Mouse (Mus musculus): Measurements from ENCODE around the gene Mgst1. TPM values are rescaled to one million over a fixed set of nuclear protein-coding genes. Genes with fewer than 3 reads are reported as not detected.

Mgst1 gene
- polyA plus RNA-seq, 2 experiments = 111 to 292 TPM

- no peak for DNase-seq (ENCODE audit: low read depth in 3 of 3, low spot score in 3 of 3)
- ATAC-seq (ENCODE audit: insufficient read depth) = no peak
- Histone ChIP-seq H3K9ac (replicated peaks) (no peak overlapping the region), H3K27me3 (ENCODE audit: control insufficient read depth, insufficient read depth, low read length) (no peaks in the 10 kb centered on the region), H3K27ac (no peak overlapping the region), H3K9me3 (ENCODE audit: control insufficient read depth, low read length) (no peaks in the 10 kb centered on the region), H3K36me3 (replicated peaks; ENCODE audit: control insufficient read depth, insufficient read depth, low read depth) (no peaks in the 10 kb centered on the region), H3K4me2 (ENCODE audit: low read depth) (no peak overlapping the region), H3K4me3 (ENCODE audit: insufficient read depth in 1 of 2, low read depth in 2 of 2, low read length in 2 of 2) (no peak overlapping the region), H3K4me1 (replicated peaks; ENCODE audit: control insufficient read depth in 2 of 2, insufficient read depth in 2 of 2, low read length in 1 of 2) (no peaks in the 10 kb centered on the region)
- 60% methylated on average over 7 of the region's 7 CpGs for WGBS (ENCODE audit: insufficient replicate concordance)
- TF ChIP-seq EP300 (IDR thresholded peaks at IDR 0.05; ENCODE audit: low read depth) (no peak), CTCF (IDR thresholded peaks at IDR 0.05; ENCODE audit: low read depth) (no peak)
Measured at GRCm38 (mm10) chr6:138102940-138103339, 37.2 kb upstream of the Mgst1 start.

GRCm38 (mm10) chr6:138104559-138104958, 35.6 kb upstream of the Mgst1 start:
- no peaks in the 10 kb centered on the region for H3K27me3 ChIP-seq (ENCODE audit: control insufficient read depth, insufficient read depth, low read length)
- TF ChIP-seq EP300 (IDR thresholded peaks at IDR 0.05; ENCODE audit: low read depth) = no peak
- TF ChIP-seq CTCF (IDR thresholded peaks at IDR 0.05; ENCODE audit: low read depth) = no peak
- DNase-seq (ENCODE audit: low read depth in 3 of 3, low spot score in 3 of 3) (no peak), ATAC-seq (ENCODE audit: insufficient read depth) (no peak)
- H3K36me3 ChIP-seq (replicated peaks; ENCODE audit: control insufficient read depth, insufficient read depth, low read depth) = no peaks in the 10 kb centered on the region
- no peaks in the 10 kb centered on the region for H3K9me3 ChIP-seq (ENCODE audit: control insufficient read depth, low read length)
- H3K9ac ChIP-seq (replicated peaks) = no peak overlapping the region
- H3K4me2 ChIP-seq (ENCODE audit: low read depth) = no peak overlapping the region
- H3K27ac ChIP-seq = no peak overlapping the region
- no peak overlapping the region for H3K4me3 ChIP-seq (ENCODE audit: insufficient read depth in 1 of 2, low read depth in 2 of 2, low read length in 2 of 2)
- H3K4me1 ChIP-seq (replicated peaks; ENCODE audit: control insufficient read depth in 2 of 2, insufficient read depth in 2 of 2, low read length in 1 of 2) = no peaks in the 10 kb centered on the region

GRCm38 (mm10) chr6:138117496-138117895, 22.6 kb upstream of the Mgst1 start:
- Histone ChIP-seq H3K9me3 (ENCODE audit: control insufficient read depth, low read length) (no peaks in the 10 kb centered on the region), H3K4me1 (replicated peaks; ENCODE audit: control insufficient read depth in 2 of 2, insufficient read depth in 2 of 2, low read length in 1 of 2) (no peaks in the 10 kb centered on the region), H3K36me3 (replicated peaks; ENCODE audit: control insufficient read depth, insufficient read depth, low read depth) (no peaks in the 10 kb centered on the region), H3K4me2 (ENCODE audit: low read depth) (no peak overlapping the region), H3K9ac (replicated peaks) (no peak overlapping the region), H3K27me3 (ENCODE audit: control insufficient read depth, insufficient read depth, low read length) (no peaks in the 10 kb centered on the region), H3K4me3 (ENCODE audit: insufficient read depth in 1 of 2, low read depth in 2 of 2, low read length in 2 of 2) (no peak overlapping the region), H3K27ac (no peak overlapping the region)
- ATAC-seq (ENCODE audit: insufficient read depth) = no peak
- 59% methylated on average over 3 of the region's 3 CpGs for WGBS (ENCODE audit: insufficient replicate concordance)
- TF ChIP-seq CTCF (IDR thresholded peaks at IDR 0.05; ENCODE audit: low read depth) = no peak
- no peak for TF ChIP-seq EP300 (IDR thresholded peaks at IDR 0.05; ENCODE audit: low read depth)
- no peak for DNase-seq (ENCODE audit: low read depth in 3 of 3, low spot score in 3 of 3)

GRCm38 (mm10) chr6:138128392-138129335, 11.5 kb upstream of the Mgst1 start:
- no peak for ATAC-seq (ENCODE audit: insufficient read depth)
- Histone ChIP-seq H3K4me2 (ENCODE audit: low read depth) (no peak overlapping the region), H3K27me3 (ENCODE audit: control insufficient read depth, insufficient read depth, low read length) (no peaks in the 10 kb centered on the region), H3K9me3 (ENCODE audit: control insufficient read depth, low read length) (no peaks in the 10 kb centered on the region), H3K36me3 (replicated peaks; ENCODE audit: control insufficient read depth, insufficient read depth, low read depth) (no peaks in the 10 kb centered on the region), H3K4me1 (replicated peaks; ENCODE audit: control insufficient read depth in 2 of 2, insufficient read depth in 2 of 2, low read length in 1 of 2) (no peaks in the 10 kb centered on the region), H3K27ac (no peak overlapping the region), H3K9ac (replicated peaks) (no peak overlapping the region), H3K4me3 (ENCODE audit: insufficient read depth in 1 of 2, low read depth in 2 of 2, low read length in 2 of 2) (no peak overlapping the region)
- WGBS (ENCODE audit: insufficient replicate concordance) = 68% methylated on average over 10 of the region's 10 CpGs
- no peak for TF ChIP-seq EP300 (IDR thresholded peaks at IDR 0.05; ENCODE audit: low read depth)
- no peak for DNase-seq (ENCODE audit: low read depth in 3 of 3, low spot score in 3 of 3)

GRCm38 (mm10) chr6:138130541-138130940, 9.6 kb upstream of the Mgst1 start:
- no peak for TF ChIP-seq CTCF (IDR thresholded peaks at IDR 0.05; ENCODE audit: low read depth)
- no peak for ATAC-seq (ENCODE audit: insufficient read depth)
- WGBS (ENCODE audit: insufficient replicate concordance) = 57% methylated on average over 3 of the region's 3 CpGs

More at GRCm38 (mm10) chr6:138130541-138130940, 9.6 kb upstream of the Mgst1 start:
- no peak overlapping the region for H3K4me2 ChIP-seq (ENCODE audit: low read depth)
- no peak overlapping the region for H3K4me3 ChIP-seq (ENCODE audit: insufficient read depth in 1 of 2, low read depth in 2 of 2, low read length in 2 of 2)
- no peak overlapping the region for H3K27ac ChIP-seq
- H3K4me1 ChIP-seq (replicated peaks; ENCODE audit: control insufficient read depth in 2 of 2, insufficient read depth in 2 of 2, low read length in 1 of 2) = no peaks in the 10 kb centered on the region
- H3K9me3 ChIP-seq (ENCODE audit: control insufficient read depth, low read length) = no peaks in the 10 kb centered on the region
- no peaks in the 10 kb centered on the region for H3K36me3 ChIP-seq (replicated peaks; ENCODE audit: control insufficient read depth, insufficient read depth, low read depth)
- H3K27me3 ChIP-seq (ENCODE audit: control insufficient read depth, insufficient read depth, low read length) = no peaks in the 10 kb centered on the region
- no peak for DNase-seq (ENCODE audit: low read depth in 3 of 3, low spot score in 3 of 3)
- H3K9ac ChIP-seq (replicated peaks) = no peak overlapping the region
